Mouse (Mus musculus) spleen, adult 2 months (tissue): ENCODE data around the gene Kcnk4. TPM values are rescaled to one million over a fixed set of nuclear protein-coding genes. Genes with fewer than 3 reads are reported as not detected.

ENCODE experiments used
- DNase-seq, 2 experiments: peaks; one replicate each; pipeline versions ENCODE4 v3.0.0 to v3.0.0-alpha.2; 2012 to 2021; ENCODE audit warnings: low spot score in 2 of 2, low read depth in 1 of 2
- H3K27ac ChIP-seq: fragments of 200-500 bp; 2 replicates; pipeline ENCODE4 v1.5.1; 2012; ENCODE audit warnings: low read length, inconsistent platforms; ENCODE audit not compliant: insufficient read depth
- H3K27me3 ChIP-seq: fragments of 200-500 bp; 2 replicates; pipeline ENCODE4 v1.6.1; 2012; ENCODE audit warnings: mild to moderate bottlenecking, moderate library complexity, low read length, inconsistent platforms; ENCODE audit not compliant: control insufficient read depth, insufficient read depth
- H3K36me3 ChIP-seq: fragments of 200-500 bp; 2 replicates; pipeline ENCODE4 v1.6.1; 2012; ENCODE audit warnings: mild to moderate bottlenecking, low read length, inconsistent platforms; ENCODE audit not compliant: control insufficient read depth, insufficient read depth
- H3K4me1 ChIP-seq: fragments of 200-500 bp; 2 replicates; pipeline ENCODE4 v1.6.1; 2011; ENCODE audit warnings: inconsistent platforms; ENCODE audit not compliant: control insufficient read depth, insufficient read depth, insufficient read length
- H3K4me3 ChIP-seq: fragments of 200-500 bp; 2 replicates; pipeline ENCODE4 v1.5.1; 2011; ENCODE audit warnings: mild to moderate bottlenecking, inconsistent platforms; ENCODE audit not compliant: insufficient read depth, insufficient read length; ENCODE audit errors: extremely low read depth
- CTCF ChIP-seq: fragments of 200-500 bp; IDR thresholded peaks from 2 replicates; pipeline ENCODE4 v1.5.1; 2011; ENCODE audit warnings: mild to moderate bottlenecking, inconsistent platforms; ENCODE audit not compliant: insufficient read depth, insufficient read length, insufficient replicate concordance; ENCODE audit errors: extremely low read depth
- POLR2A ChIP-seq: fragments of 200-500 bp; IDR thresholded peaks from 2 replicates; pipeline ENCODE4 v1.6.1; 2011; ENCODE audit warnings: low read depth, low read length, inconsistent platforms
- WGBS: fragments of 180-500 bp; shearing (Covaris S2); methylation state at CpG from one replicate; pipeline ENCODE4 v1.1.7; 2018; 5-methylcytosine and 5-hydroxymethylcytosine counted together
- polyA plus RNA-seq: library from polyadenylated mRNA; depleted of rRNA; stranded (reverse); fragments of >200 nt; gene quantifications from 2 replicates; pipeline ENCODE4 v1.2.3, GENCODE M21; 2012

The Kcnk4 gene
- polyA plus RNA-seq, 1 experiment, result 0.11 TPM

DNA sequence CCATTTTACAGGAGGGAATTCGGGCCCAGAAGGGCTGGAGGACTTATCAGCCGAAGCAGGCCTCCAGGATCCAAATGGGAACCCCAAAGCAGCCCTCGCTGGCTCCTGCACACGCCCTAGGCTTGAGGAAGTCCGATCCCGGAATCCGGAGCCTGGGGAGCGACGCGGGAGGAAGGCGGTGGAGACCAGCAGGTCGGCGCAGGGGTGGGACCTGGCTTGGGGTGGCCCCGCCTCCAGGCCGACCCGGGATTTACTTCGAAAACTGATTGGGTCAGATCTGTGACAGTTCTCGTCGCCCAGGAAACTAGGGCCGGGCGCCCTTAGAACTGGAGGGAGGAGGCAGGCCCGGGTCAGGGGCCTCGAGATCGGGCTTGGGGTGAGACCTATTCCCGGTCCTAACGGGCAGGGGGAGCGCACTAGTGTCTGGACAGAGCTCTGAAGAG is 8.0 kb upstream of the Kcnk4 start, which contains the start of gene Gpr137:
Gpr137 (minus strand) TSS at position 232 of the 443 bp plus-strand sequence.
- no peak for TF ChIP-seq CTCF
- peak; percentile 47; the same call in 1 of the 2 replicates for TF ChIP-seq POLR2A
- Histone ChIP-seq H3K27me3 (no peaks in the 10 kb centered on the region), H3K4me3 (peak within 1 kb of the TSS; percentile 69), H3K36me3 (no peaks in the 10 kb centered on the region), H3K4me1 (peaks cover 2% of the 10 kb centered on the region), H3K27ac (peak within 1 kb of the TSS; percentile 81)
- WGBS, result under 1% methylated on average over 27 of the region's 27 CpGs
- peak; percentile 72 to 92 for DNase-seq

DNA sequence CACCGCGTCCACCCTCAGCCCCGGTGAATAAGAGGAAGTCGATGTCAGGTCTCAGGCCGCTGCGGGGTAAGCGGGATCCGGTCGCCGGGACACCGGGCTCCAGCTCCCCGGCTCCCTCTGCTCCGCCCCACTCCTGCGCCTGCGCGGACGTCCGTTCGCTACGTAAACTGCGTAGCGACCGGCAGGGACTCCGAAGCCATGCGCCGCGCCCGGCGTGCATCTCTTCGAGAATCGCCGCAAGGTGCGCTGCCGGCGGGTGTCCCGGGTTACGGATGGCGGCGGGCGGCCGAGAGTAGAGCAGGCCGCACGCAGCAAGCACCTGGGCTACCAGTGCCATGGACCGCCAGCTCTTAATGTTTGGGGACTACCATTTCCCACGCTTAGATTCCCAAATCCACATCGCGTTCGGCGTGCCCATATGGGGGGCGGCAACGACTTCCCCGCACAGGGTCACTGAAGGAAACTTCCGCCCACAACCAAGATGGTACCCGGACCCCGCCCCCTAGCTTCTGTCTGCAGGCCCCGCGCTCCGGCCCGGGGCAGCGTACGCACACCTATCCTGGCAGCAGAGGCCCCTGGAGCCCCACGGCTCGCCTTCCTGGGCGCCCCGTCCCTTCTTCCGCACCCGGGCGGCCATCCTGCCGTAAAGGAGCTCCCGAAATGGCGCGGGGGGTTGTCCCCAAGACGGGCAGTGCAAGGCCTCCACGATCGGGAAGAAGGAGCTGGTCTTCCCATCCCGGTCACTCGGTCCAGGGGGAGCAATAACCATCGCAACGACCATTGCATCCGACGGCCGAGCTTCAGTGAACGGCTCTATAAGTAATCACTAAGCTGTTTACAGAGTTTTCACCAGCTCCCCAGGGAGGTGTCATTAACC is 7.3 kb upstream of the Kcnk4 start, which contains the start of gene Bad:
Bad (plus strand) TSS at position 490 of the 877 bp plus-strand sequence.
- Histone ChIP-seq H3K4me3 (peak within 1 kb of the TSS; percentile 69), H3K4me1 (peaks cover 2% of the 10 kb centered on the region), H3K36me3 (no peaks in the 10 kb centered on the region), H3K27ac (peak within 1 kb of the TSS; percentile 81), H3K27me3 (no peaks in the 10 kb centered on the region)
- peak; percentile 86 to 88 for DNase-seq
- under 1% methylated on average over 83 of the region's 83 CpGs for WGBS
- TF ChIP-seq POLR2A (no peak), CTCF (no peak)

DNA sequence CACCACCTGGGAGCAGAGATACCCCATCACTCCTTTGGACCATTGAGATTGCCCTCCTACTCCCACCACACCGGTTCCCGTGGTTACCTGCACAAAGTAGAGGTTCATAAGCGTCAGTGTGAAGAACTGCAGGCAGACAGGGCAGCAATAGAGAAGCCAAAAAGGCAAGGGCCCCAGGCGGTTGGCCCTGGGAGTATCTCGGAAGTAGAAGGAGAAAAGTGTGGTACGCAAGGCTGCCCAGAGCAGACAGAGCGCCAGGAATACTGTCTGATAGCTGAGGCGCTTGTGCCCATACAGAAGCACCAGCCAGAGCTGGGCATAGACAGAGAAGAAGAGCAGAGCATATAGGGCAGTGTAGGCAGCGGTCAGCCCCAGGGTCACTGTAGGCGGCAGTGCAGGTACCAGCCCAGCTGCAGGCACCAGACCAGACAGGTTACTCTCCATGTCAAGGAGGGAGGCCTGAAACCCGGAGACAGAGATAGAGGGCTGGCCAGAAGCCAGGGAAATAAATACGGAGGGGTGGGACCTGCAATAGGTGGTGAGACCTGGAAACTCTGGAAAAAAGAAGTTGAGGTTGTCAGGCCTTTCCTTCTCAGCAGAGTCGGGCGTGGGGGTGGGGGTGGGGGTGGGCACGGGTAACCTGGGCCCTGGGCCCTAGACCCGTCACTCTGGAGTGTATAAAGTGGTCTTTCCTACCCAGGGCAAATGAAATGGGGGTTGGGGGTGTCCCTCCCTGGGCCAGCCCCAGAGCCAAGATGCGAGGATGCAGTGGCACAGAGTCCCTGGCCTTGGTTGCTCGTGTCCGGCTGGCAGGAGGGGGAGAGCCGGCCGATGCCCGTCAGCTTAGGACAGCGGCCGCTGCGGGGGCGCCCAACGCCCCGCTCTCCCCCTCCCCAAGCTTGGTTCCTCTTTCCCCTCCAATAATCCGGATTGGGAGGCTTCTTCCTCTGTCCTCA is 6.4 kb upstream of the Kcnk4 start:
- Histone ChIP-seq H3K27me3 (no peaks in the 10 kb centered on the region), H3K36me3 (no peaks in the 10 kb centered on the region), H3K27ac (peak overlapping the region; percentile 39; the same call in 1 of the 2 replicates), H3K4me1 (peaks cover 2% of the 10 kb centered on the region), H3K4me3 (peak overlapping the region; percentile 69)
- no peak for TF ChIP-seq POLR2A
- TF ChIP-seq CTCF, result no peak
- WGBS, result 30% methylated on average over 28 of the region's 29 CpGs
- no peak for DNase-seq

DNA sequence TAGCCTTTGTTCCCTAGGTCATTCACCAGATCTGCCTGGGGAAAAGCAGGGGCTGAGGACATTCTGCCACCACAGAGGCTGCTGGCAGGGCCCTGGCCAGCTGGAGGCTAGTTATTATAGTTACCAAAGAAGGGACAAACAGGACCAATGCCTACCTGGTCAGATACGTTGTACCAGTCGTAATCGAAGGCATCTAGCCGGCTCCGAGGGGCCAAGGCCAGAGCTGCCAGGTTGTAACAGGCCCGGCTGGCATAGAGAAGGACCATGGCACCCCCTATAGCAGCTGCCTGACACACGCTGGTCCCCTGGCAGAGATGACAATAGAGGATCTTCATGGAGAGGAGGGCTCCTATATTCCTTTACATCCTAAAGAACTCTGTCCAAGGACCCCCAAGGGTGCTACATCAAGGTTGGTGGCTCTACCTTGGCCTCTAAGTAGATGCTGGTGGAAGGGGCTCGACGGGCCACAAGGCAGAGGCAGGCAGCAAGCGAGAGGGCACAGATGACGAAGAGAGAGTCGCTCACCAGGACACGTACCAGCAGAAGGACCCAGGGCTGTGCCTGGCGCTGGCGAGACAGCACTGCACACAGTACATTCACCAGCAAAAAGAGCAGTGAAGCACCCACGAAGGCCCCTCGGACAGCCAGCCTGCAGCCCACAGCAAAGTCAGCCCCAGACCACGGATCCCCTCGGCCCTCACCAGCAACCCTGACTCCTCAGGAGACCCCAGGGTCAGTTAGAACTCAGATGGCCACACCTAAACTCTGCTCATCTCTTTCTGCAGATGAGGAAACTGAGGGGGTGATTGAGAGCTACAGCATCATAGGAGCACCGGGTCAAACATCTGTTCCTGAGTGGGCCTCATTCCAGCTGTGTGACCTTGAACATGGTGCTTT is 5.0 kb upstream of the Kcnk4 start:
- H3K4me1 ChIP-seq, result peaks cover 2% of the 10 kb centered on the region
- no peak for DNase-seq
- TF ChIP-seq POLR2A (no peak), CTCF (no peak)
- peaks cover 3% of the 10 kb centered on the region; the same call in 1 of the 2 replicates for H3K27me3 ChIP-seq
- no peak overlapping the region for H3K27ac ChIP-seq
- WGBS, result 94% methylated on average over 20 of the region's 20 CpGs
- H3K36me3 ChIP-seq, result no peaks in the 10 kb centered on the region
- no peak overlapping the region for H3K4me3 ChIP-seq

DNA sequence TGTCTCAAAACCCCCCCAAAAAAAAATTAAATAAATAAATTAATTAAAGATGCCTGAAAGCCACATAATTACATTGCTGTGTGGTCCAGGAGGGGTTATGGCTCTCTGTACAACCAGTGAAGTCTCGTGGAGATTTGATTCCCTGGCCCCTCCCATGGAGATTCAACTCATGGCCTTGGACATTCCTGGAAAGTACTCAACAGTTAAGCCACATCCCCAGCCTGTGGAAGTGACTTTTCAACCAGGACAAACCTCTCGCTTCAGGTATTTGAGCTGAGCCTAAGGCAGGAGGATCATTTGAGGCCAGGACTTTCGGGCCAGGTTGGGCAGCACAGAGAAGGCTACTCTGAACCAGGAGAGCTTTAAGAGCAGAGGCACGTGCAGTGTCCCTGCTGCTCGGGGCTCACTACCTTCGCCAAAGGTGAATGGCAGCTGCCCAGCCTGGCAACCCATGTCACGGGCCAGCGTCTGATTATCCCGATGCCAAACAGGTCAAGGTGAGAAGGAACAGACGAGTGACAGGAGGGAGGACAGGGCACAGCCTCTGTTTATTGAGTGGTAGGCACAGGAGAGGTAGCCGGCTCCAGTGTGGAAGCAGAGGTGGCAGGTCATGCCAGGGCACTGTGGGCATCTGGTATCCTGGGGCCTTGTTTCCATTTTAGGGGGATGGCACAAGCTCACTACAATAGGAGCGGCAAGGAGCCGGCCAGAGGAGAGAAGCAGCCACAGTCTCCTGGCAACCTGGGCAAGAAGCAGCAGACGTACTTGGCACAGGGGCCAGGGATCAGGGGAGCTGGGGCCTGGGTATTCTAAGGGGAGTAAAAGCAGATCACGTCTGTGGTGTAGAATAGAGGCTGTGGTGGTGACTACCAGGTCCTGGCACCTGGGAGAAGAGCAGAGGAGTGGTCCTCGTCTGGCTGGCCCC is 3.5 kb upstream of the Kcnk4 start:
- no peak overlapping the region for H3K27ac ChIP-seq
- H3K36me3 ChIP-seq, result no peaks in the 10 kb centered on the region
- H3K4me3 ChIP-seq, result no peak overlapping the region
- DNase-seq, result no peak
- peaks cover 12% of the 10 kb centered on the region for H3K27me3 ChIP-seq
- no peak for TF ChIP-seq POLR2A
- WGBS, result 89% methylated on average over 16 of the region's 16 CpGs
- peaks cover 8% of the 10 kb centered on the region for H3K4me1 ChIP-seq
